Mouse (Mus musculus) intestine, embryonic 14.5 days (tissue): ENCODE results near the gene Tecr. TPM values are rescaled to one million over a fixed set of nuclear protein-coding genes. Genes with fewer than 3 reads are reported as not detected.

Source experiments
- ATAC-seq: fragments of 200-750 bp; cut with Nextera tagmentation; replicated peaks from 2 replicates; pipeline ENCODE4 v1.8.0; 2017; ENCODE audit warnings: low read depth, moderate number of reproducible peaks, moderate TSS enrichment, moderate library complexity; ENCODE audit not compliant: low FRiP score, low TSS enrichment
- DNase-seq: peaks from one replicate; pipeline ENCODE4 v3.0.0-alpha.2; 2018; ENCODE audit warnings: low spot score
- H3K27ac ChIP-seq: fragments of 300-500 bp; sonication (generic); 2 replicates; pipeline ENCODE4 v1.5.1; 2014; ENCODE audit warnings: low read depth, mild to moderate bottlenecking, control low read depth
- H3K27me3 ChIP-seq: fragments of 300-500 bp; sonication (generic); replicated peaks from 2 replicates; pipeline ENCODE4 v1.6.1; 2014; ENCODE audit warnings: low read length, control low read depth; ENCODE audit not compliant: control insufficient read depth, insufficient read depth
- H3K36me3 ChIP-seq: fragments of 300-500 bp; sonication (generic); 2 replicates; pipeline ENCODE4 v1.6.1; 2014; ENCODE audit warnings: low read length, control low read depth; ENCODE audit not compliant: control insufficient read depth, insufficient read depth
- H3K4me1 ChIP-seq: fragments of 300-500 bp; sonication (generic); replicated peaks from 2 replicates; pipeline ENCODE4 v1.6.1; 2014; ENCODE audit warnings: low read length, control low read depth, mixed read lengths; ENCODE audit not compliant: control insufficient read depth, insufficient read depth
- H3K4me2 ChIP-seq: fragments of 300-500 bp; sonication (generic); 2 replicates; pipeline ENCODE4 v1.6.1; 2014; ENCODE audit warnings: low read length
- H3K4me3 ChIP-seq: fragments of 300-500 bp; sonication (generic); 2 replicates; pipeline ENCODE4 v1.5.1; 2014; ENCODE audit warnings: low read depth, low read length, control low read depth, mixed read lengths
- H3K9ac ChIP-seq: fragments of 300-500 bp; sonication (generic); 2 replicates; pipeline ENCODE4 v1.6.1; 2014; ENCODE audit warnings: mild to moderate bottlenecking, low read length
- H3K9me3 ChIP-seq: fragments of 300-500 bp; sonication (generic); 2 replicates; pipeline ENCODE4 v1.6.1; 2016; ENCODE audit warnings: low read length, control low read depth; ENCODE audit not compliant: control insufficient read depth
- WGBS: fragments of 180-500 bp; shearing (Covaris S2); extraction: QIAGEN DNeasy Blood & Tissue Kit; methylation state at CpG from one replicate; pipeline ENCODE4 v1.1.7; 2014; 5-methylcytosine and 5-hydroxymethylcytosine counted together
- polyA plus RNA-seq: library from polyadenylated mRNA; unstranded; fragments of >200 nt; fragmentation: Nextera tagmentation; extraction: Ambion mirVana; gene quantifications from 2 replicates; pipeline ENCODE4 v1.2.1, GENCODE M21; 2014

The Tecr gene
- polyA plus RNA-seq, 1 experiment from 2014 or later = 660 TPM

DNA sequence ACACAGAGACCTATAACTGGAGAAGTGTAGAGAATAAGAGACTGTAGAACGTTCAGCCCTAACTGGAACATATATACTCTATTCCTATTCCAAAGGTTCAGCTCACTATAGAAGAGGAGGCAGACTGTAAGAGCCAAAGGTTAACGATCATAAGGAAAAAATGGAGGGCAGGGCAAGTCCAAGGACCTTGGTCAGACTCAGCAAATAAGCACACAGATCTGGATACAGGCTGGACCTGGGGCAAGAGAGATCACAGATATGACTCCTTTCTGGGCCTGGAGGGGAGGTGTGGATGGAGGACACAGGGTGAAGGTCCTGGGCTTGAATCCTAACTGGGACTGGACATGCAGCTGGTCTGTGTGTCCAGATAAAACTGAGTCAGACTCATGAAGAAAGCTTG, 73.0 kb downstream of the Tecr start:
- no peaks in the 10 kb centered on the region for H3K27me3 ChIP-seq
- no peaks in the 10 kb centered on the region for H3K36me3 ChIP-seq
- H3K4me2 ChIP-seq = no peak overlapping the region
- H3K9me3 ChIP-seq = no peaks in the 10 kb centered on the region
- no peak overlapping the region for H3K9ac ChIP-seq
- 81% methylated on average over 2 of the region's 2 CpGs for WGBS
- no peak for ATAC-seq
- H3K27ac ChIP-seq = no peak overlapping the region
- H3K4me3 ChIP-seq = no peak overlapping the region
- no peak for DNase-seq
- H3K4me1 ChIP-seq = no peaks in the 10 kb centered on the region

Other genes starting within 250 kb of the Tecr start
- gene Clgn, start 218.1 kb downstream of the Tecr start, polyA plus RNA-seq = 0.58 and 0.75 TPM in 2 replicates
- gene Scoc, start 149.6 kb downstream of the Tecr start, polyA plus RNA-seq = 92.4 and 101 TPM in 2 replicates
- not detected in 2 replicates for gene Olfr370, start 72.2 kb downstream of the Tecr start, polyA plus RNA-seq
- 364 and 372 TPM in 2 replicates for gene Ndufb7, start 41.3 kb downstream of the Tecr start, polyA plus RNA-seq
- gene Dnajb1, start 222 bp upstream of the Tecr start, polyA plus RNA-seq = 46.5 and 48.7 TPM in 2 replicates
- 158 and 160 TPM in 2 replicates for gene Gipc1, start 44.7 kb upstream of the Tecr start, polyA plus RNA-seq
- 1.3 and 2.0 TPM in 2 replicates for gene Ptger1, start 58.7 kb upstream of the Tecr start, polyA plus RNA-seq
- 28.5 and 31.5 TPM in 2 replicates for gene Pkn1, start 91.2 kb upstream of the Tecr start, polyA plus RNA-seq
- 220 and 222 TPM in 2 replicates for gene Ddx39, start 107.2 kb upstream of the Tecr start, polyA plus RNA-seq
- gene Adgre5, start 133.4 kb upstream of the Tecr start, polyA plus RNA-seq = 40.2 and 41.4 TPM in 2 replicates